Mouse (Mus musculus): Measurements from ENCODE around the gene Chp1. TPM values are rescaled to one million over a fixed set of nuclear protein-coding genes. Genes with fewer than 3 reads are reported as not detected.

Chp1 gene
- polyA plus RNA-seq, 1 experiment from 2014 or later: 40.6 TPM

GRCm38 (mm10) chr2:119525422-119525821, 22.1 kb upstream of the Chp1 start:
- H3K4me1 ChIP-seq: no peaks in the 10 kb centered on the region
- H3K9me3 ChIP-seq: no peaks in the 10 kb centered on the region
- no peak overlapping the region for H3K4me2 ChIP-seq
- H3K36me3 ChIP-seq: no peaks in the 10 kb centered on the region
- H3K27ac ChIP-seq (replicated peaks): no peak overlapping the region
- WGBS: 51% methylated on average over 4 of the region's 4 CpGs
- no peak for ATAC-seq (ENCODE audit: extremely low read depth, insufficient number of reproducible peaks, low FRiP score, low TSS enrichment)
- H3K27me3 ChIP-seq (replicated peaks): no peaks in the 10 kb centered on the region
- no peak overlapping the region for H3K9ac ChIP-seq
- H3K4me3 ChIP-seq: no peak overlapping the region

GRCm38 (mm10) chr2:119538802-119539201, 8.7 kb upstream of the Chp1 start:
- Histone ChIP-seq H3K27ac (replicated peaks) (no peak overlapping the region), H3K36me3 (no peaks in the 10 kb centered on the region), H3K27me3 (replicated peaks) (no peaks in the 10 kb centered on the region), H3K4me3 (no peak overlapping the region), H3K9me3 (no peaks in the 10 kb centered on the region), H3K9ac (no peak overlapping the region), H3K4me2 (no peak overlapping the region), H3K4me1 (no peaks in the 10 kb centered on the region)
- ATAC-seq (ENCODE audit: extremely low read depth, insufficient number of reproducible peaks, low FRiP score, low TSS enrichment): no peak
- WGBS: 59% methylated on average over 9 of the region's 9 CpGs

- H3K4me3 ChIP-seq: no peak overlapping the region
- 23% methylated on average over 1 of the region's 1 CpGs for WGBS
Measured at GRCm38 (mm10) chr2:119542106-119542505, 5.4 kb upstream of the Chp1 start.

GRCm38 (mm10) chr2:119543656-119544055, 3.8 kb upstream of the Chp1 start:
- 61% methylated on average over 2 of the region's 2 CpGs for WGBS
- H3K27me3 ChIP-seq (replicated peaks): no peaks in the 10 kb centered on the region

More at GRCm38 (mm10) chr2:119542106-119542505, 5.4 kb upstream of the Chp1 start:
- Histone ChIP-seq H3K27me3 (replicated peaks) (no peaks in the 10 kb centered on the region), H3K4me2 (no peak overlapping the region), H3K27ac (replicated peaks) (no peak overlapping the region), H3K4me1 (no peaks in the 10 kb centered on the region), H3K36me3 (no peaks in the 10 kb centered on the region), H3K9ac (no peak overlapping the region), H3K9me3 (no peaks in the 10 kb centered on the region)
- ATAC-seq (ENCODE audit: extremely low read depth, insufficient number of reproducible peaks, low FRiP score, low TSS enrichment): no peak

GRCm38 (mm10) chr2:119546848-119547521, 512 bp upstream of the Chp1 start:
- Histone ChIP-seq H3K9me3 (no peaks in the 10 kb centered on the region), H3K4me3 (peak overlapping the region; percentile 81), H3K27me3 (replicated peaks) (no peaks in the 10 kb centered on the region), H3K36me3 (no peaks in the 10 kb centered on the region), H3K9ac (peak overlapping the region; percentile 77), H3K4me1 (peaks cover 14% of the 10 kb centered on the region), H3K4me2 (peak overlapping the region; percentile 81), H3K27ac (replicated peaks) (peak overlapping the region; percentile 72)
- under 1% methylated on average over 30 of the region's 30 CpGs for WGBS
- peak; percentile 75 for ATAC-seq (ENCODE audit: extremely low read depth, insufficient number of reproducible peaks, low FRiP score, low TSS enrichment)

More at GRCm38 (mm10) chr2:119543656-119544055, 3.8 kb upstream of the Chp1 start:
- Histone ChIP-seq H3K4me1 (peaks cover 5% of the 10 kb centered on the region), H3K9me3 (no peaks in the 10 kb centered on the region), H3K4me2 (no peak overlapping the region), H3K4me3 (no peak overlapping the region), H3K27ac (replicated peaks) (no peak overlapping the region), H3K36me3 (no peaks in the 10 kb centered on the region), H3K9ac (no peak overlapping the region)
- ATAC-seq (ENCODE audit: extremely low read depth, insufficient number of reproducible peaks, low FRiP score, low TSS enrichment): no peak

- ATAC-seq (ENCODE audit: extremely low read depth, insufficient number of reproducible peaks, low FRiP score, low TSS enrichment): no peak
- Histone ChIP-seq H3K36me3 (no peaks in the 10 kb centered on the region), H3K9me3 (no peaks in the 10 kb centered on the region), H3K27ac (replicated peaks) (peak overlapping the region; percentile 66; the same call in 1 of the 2 replicates), H3K4me3 (peak overlapping the region; percentile 81), H3K4me1 (peaks cover 14% of the 10 kb centered on the region), H3K27me3 (replicated peaks) (no peaks in the 10 kb centered on the region), H3K9ac (peak overlapping the region; percentile 92), H3K4me2 (peak overlapping the region; percentile 88)
- WGBS: 9% methylated on average over 3 of the region's 3 CpGs
Measured at GRCm38 (mm10) chr2:119548371-119548660, 819 bp downstream of the Chp1 start.

- Histone ChIP-seq H3K4me2 (peak overlapping the region; percentile 88), H3K27ac (replicated peaks) (no peak overlapping the region), H3K4me3 (peak overlapping the region; percentile 81), H3K36me3 (no peaks in the 10 kb centered on the region), H3K9me3 (no peaks in the 10 kb centered on the region), H3K27me3 (replicated peaks) (no peaks in the 10 kb centered on the region), H3K9ac (peak overlapping the region; percentile 92), H3K4me1 (peaks cover 14% of the 10 kb centered on the region)
- no peak for ATAC-seq (ENCODE audit: extremely low read depth, insufficient number of reproducible peaks, low FRiP score, low TSS enrichment)
- WGBS: 69% methylated on average over 5 of the region's 5 CpGs
Measured at GRCm38 (mm10) chr2:119548691-119549090, 1.2 kb downstream of the Chp1 start.

- Histone ChIP-seq H3K4me2 (no peak overlapping the region), H3K36me3 (no peaks in the 10 kb centered on the region), H3K9me3 (no peaks in the 10 kb centered on the region), H3K9ac (no peak overlapping the region), H3K27me3 (replicated peaks) (no peaks in the 10 kb centered on the region), H3K27ac (replicated peaks) (no peak overlapping the region), H3K4me3 (no peak overlapping the region), H3K4me1 (peaks cover 16% of the 10 kb centered on the region)
- 65% methylated on average over 2 of the region's 2 CpGs for WGBS
- ATAC-seq (ENCODE audit: extremely low read depth, insufficient number of reproducible peaks, low FRiP score, low TSS enrichment): no peak
Measured at GRCm38 (mm10) chr2:119549678-119550077, 2.2 kb downstream of the Chp1 start.

GRCm38 (mm10) chr2:119558039-119558438, 10.5 kb downstream of the Chp1 start:
- Histone ChIP-seq H3K4me3 (no peak overlapping the region), H3K27ac (replicated peaks) (no peak overlapping the region), H3K4me1 (peaks cover 7% of the 10 kb centered on the region; the same call in 1 of the 2 replicates), H3K4me2 (no peak overlapping the region), H3K36me3 (peaks cover 12% of the 10 kb centered on the region), H3K27me3 (replicated peaks) (no peaks in the 10 kb centered on the region), H3K9ac (no peak overlapping the region), H3K9me3 (no peaks in the 10 kb centered on the region)
- 81% methylated on average over 3 of the region's 3 CpGs for WGBS
- no peak for ATAC-seq (ENCODE audit: extremely low read depth, insufficient number of reproducible peaks, low FRiP score, low TSS enrichment)

- Histone ChIP-seq H3K9me3 (no peaks in the 10 kb centered on the region), H3K4me2 (no peak overlapping the region), H3K4me3 (no peak overlapping the region), H3K27me3 (replicated peaks) (no peaks in the 10 kb centered on the region), H3K36me3 (peaks cover 17% of the 10 kb centered on the region), H3K4me1 (peaks cover 7% of the 10 kb centered on the region; the same call in 1 of the 2 replicates), H3K27ac (replicated peaks) (no peak overlapping the region), H3K9ac (0 out of 2 replicates have a peak overlapping the region, but pooled peaks have one; percentile 10)
- no peak for ATAC-seq (ENCODE audit: extremely low read depth, insufficient number of reproducible peaks, low FRiP score, low TSS enrichment)
- 77% methylated on average over 7 of the region's 7 CpGs for WGBS
Measured at GRCm38 (mm10) chr2:119558737-119559340, 11.3 kb downstream of the Chp1 start.

- H3K27me3 ChIP-seq (replicated peaks): no peaks in the 10 kb centered on the region
- no peak overlapping the region for H3K4me3 ChIP-seq
- ATAC-seq (ENCODE audit: extremely low read depth, insufficient number of reproducible peaks, low FRiP score, low TSS enrichment): no peak
- WGBS: 86% methylated on average over 3 of the region's 3 CpGs
- no peaks in the 10 kb centered on the region for H3K9me3 ChIP-seq
- H3K27ac ChIP-seq (replicated peaks): no peak overlapping the region
- H3K4me2 ChIP-seq: no peak overlapping the region
- peaks cover 5% of the 10 kb centered on the region; the same call in 1 of the 2 replicates for H3K4me1 ChIP-seq
- H3K36me3 ChIP-seq: peaks cover 19% of the 10 kb centered on the region
- H3K9ac ChIP-seq: no peak overlapping the region
Measured at GRCm38 (mm10) chr2:119561794-119562193, 14.3 kb downstream of the Chp1 start.

GRCm38 (mm10) chr2:119565284-119565683, 17.8 kb downstream of the Chp1 start:
- Histone ChIP-seq H3K36me3 (peaks cover 25% of the 10 kb centered on the region), H3K27me3 (replicated peaks) (no peaks in the 10 kb centered on the region), H3K9me3 (no peaks in the 10 kb centered on the region), H3K27ac (replicated peaks) (no peak overlapping the region), H3K4me1 (peaks cover 3% of the 10 kb centered on the region; the same call in 1 of the 2 replicates), H3K4me2 (no peak overlapping the region), H3K4me3 (no peak overlapping the region), H3K9ac (no peak overlapping the region)
- WGBS: 80% methylated on average over 4 of the region's 4 CpGs
- no peak for ATAC-seq (ENCODE audit: extremely low read depth, insufficient number of reproducible peaks, low FRiP score, low TSS enrichment)

All from heart, embryonic 13.5 days (tissue).